Mouse (Mus musculus): Measurements from ENCODE around the gene Pgap2. TPM values are rescaled to one million over a fixed set of nuclear protein-coding genes. Genes with fewer than 3 reads are reported as not detected.
A peak's percentile ranks its signal among the peaks of the same experiment; 100 is the strongest.

Pgap2 gene
- polyA plus RNA-seq, 1 experiment from 2014 or later: 109 TPM

DNA sequence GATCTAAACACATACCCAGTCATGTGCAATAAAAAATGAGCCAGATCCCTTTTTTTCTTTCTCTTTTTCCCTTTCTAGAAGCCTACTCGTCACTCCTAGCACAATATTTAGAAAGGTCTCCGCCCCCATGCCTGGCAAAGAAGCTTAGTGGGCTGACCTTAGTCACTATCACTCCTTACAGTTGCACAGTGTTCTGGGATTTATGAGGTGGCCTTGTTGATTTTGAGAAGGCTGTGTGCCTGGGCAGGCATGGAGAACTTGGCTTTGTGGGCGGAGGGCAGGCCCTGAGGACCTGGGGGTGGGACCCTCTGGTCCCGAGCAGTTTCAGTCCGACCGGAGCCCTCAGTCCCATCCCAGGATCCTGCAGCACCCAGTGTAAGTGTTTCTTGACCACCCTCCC, 19.8 kb downstream of the Pgap2 start:
- Histone ChIP-seq H3K9ac (ENCODE audit: low read length) (no peak overlapping the region), H3K36me3 (ENCODE audit: control insufficient read depth, insufficient read depth, low read length) (0 out of 2 replicates have a peak, but pooled peaks cover 6% of the 10 kb centered on the region), H3K4me3 (replicated peaks; ENCODE audit: low read length) (no peak overlapping the region), H3K4me1 (ENCODE audit: control insufficient read depth, insufficient read depth, low read length) (peaks cover 6% of the 10 kb centered on the region; the same call in 1 of the 2 replicates), H3K27me3 (ENCODE audit: control insufficient read depth, insufficient read depth, low read length) (no peaks in the 10 kb centered on the region), H3K27ac (ENCODE audit: low read length) (no peak overlapping the region), H3K4me2 (ENCODE audit: low read depth, low read length) (no peak overlapping the region), H3K9me3 (replicated peaks; ENCODE audit: control insufficient read depth, low read length) (no peaks in the 10 kb centered on the region)
- ATAC-seq (ENCODE audit: insufficient read depth, low FRiP score): no peak
- 91% methylated on average over 6 of the region's 6 CpGs for WGBS

DNA sequence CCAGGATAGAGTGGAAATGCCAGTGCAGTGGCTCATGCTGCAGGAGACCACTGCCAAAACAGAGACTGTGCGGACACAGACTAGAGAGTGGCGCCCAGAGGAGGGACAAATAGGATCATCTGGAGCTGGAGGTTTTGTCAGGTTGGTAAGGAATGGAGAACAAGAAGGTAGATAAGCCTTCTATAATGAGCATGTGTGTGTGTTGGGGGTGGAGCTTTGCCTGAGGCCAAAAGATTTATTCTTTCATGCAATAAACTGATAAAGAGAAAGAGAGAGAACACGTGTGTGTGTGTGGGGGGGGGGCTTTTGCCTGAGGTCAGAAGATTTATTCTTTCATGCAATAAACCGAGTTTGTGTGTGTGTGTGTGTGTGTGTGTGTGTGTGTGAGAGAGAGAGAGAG, 23.1 kb downstream of the Pgap2 start:
- WGBS: 67% methylated on average over 4 of the region's 4 CpGs
- Histone ChIP-seq H3K4me1 (ENCODE audit: control insufficient read depth, insufficient read depth, low read length) (no peaks in the 10 kb centered on the region), H3K9ac (ENCODE audit: low read length) (no peak overlapping the region), H3K27me3 (ENCODE audit: control insufficient read depth, insufficient read depth, low read length) (no peaks in the 10 kb centered on the region), H3K4me3 (replicated peaks; ENCODE audit: low read length) (no peak overlapping the region), H3K27ac (ENCODE audit: low read length) (no peak overlapping the region), H3K4me2 (ENCODE audit: low read depth, low read length) (no peak overlapping the region), H3K36me3 (ENCODE audit: control insufficient read depth, insufficient read depth, low read length) (0 out of 2 replicates have a peak, but pooled peaks cover 13% of the 10 kb centered on the region), H3K9me3 (replicated peaks; ENCODE audit: control insufficient read depth, low read length) (no peaks in the 10 kb centered on the region)
- no peak for ATAC-seq (ENCODE audit: insufficient read depth, low FRiP score)

DNA sequence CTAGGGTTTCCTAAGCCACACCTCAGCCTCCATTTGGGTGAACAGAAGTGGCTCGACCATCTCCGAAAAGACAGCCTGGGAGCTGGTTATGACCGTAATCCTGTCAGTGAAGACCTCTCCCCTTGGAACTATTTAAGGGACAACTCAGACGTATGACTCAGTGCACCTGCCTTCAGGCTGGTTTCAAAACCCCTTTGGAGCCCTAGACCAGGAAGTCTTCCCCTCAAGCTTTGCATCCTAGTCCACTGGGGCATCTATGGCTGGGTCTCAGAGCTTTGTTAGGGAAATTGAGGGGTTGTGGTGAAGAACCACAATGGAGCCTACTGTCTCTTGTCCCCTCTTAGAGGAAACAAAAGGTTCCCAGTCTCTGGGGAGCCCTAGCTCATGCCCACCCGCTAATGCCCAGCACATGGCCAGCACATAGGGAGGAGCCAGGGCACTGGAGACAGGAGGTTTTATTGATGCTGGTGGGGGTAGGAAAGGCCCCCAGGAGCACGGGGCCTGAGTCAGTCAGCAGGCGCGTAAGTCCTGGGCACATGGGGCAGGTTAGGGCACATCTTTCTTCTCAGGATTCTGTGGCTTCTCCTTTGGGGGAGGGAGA, 28.8 kb downstream of the Pgap2 start:
- no peak for ATAC-seq (ENCODE audit: insufficient read depth, low FRiP score)
- Histone ChIP-seq H3K4me2 (ENCODE audit: low read depth, low read length) (no peak overlapping the region), H3K36me3 (ENCODE audit: control insufficient read depth, insufficient read depth, low read length) (peaks cover 32% of the 10 kb centered on the region), H3K4me1 (ENCODE audit: control insufficient read depth, insufficient read depth, low read length) (no peaks in the 10 kb centered on the region), H3K27ac (ENCODE audit: low read length) (no peak overlapping the region), H3K27me3 (ENCODE audit: control insufficient read depth, insufficient read depth, low read length) (no peaks in the 10 kb centered on the region), H3K9ac (ENCODE audit: low read length) (no peak overlapping the region), H3K4me3 (replicated peaks; ENCODE audit: low read length) (no peak overlapping the region), H3K9me3 (replicated peaks; ENCODE audit: control insufficient read depth, low read length) (no peaks in the 10 kb centered on the region)
- 77% methylated on average over 8 of the region's 8 CpGs for WGBS

DNA sequence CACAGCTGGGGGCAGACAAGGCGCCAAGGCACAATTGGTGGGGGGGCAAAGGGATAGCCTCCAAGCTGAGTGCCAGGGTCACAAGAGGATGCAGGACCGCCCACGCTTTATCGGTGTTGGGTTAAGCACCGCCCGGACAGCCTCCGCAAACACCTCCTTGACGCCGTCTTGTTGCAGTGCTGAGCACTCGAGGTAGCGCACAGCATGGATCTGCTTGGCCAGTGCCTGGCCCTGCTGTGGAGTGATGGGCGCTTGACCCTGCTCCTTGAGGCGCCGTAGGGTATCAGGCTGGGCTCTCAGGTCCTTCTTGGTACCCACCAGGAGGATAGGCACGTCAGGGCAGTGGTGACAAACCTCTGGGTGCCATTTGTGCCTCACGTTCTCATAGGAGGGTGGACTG, 29.6 kb downstream of the Pgap2 start:
- 88% methylated on average over 16 of the region's 16 CpGs for WGBS
- H3K4me2 ChIP-seq (ENCODE audit: low read depth, low read length): no peak overlapping the region
- H3K4me1 ChIP-seq (ENCODE audit: control insufficient read depth, insufficient read depth, low read length): peaks cover 6% of the 10 kb centered on the region
- no peak overlapping the region for H3K9ac ChIP-seq (ENCODE audit: low read length)
- H3K36me3 ChIP-seq (ENCODE audit: control insufficient read depth, insufficient read depth, low read length): peaks cover 32% of the 10 kb centered on the region
- no peaks in the 10 kb centered on the region for H3K27me3 ChIP-seq (ENCODE audit: control insufficient read depth, insufficient read depth, low read length)
- no peak overlapping the region for H3K4me3 ChIP-seq (replicated peaks; ENCODE audit: low read length)
- no peak overlapping the region for H3K27ac ChIP-seq (ENCODE audit: low read length)
- H3K9me3 ChIP-seq (replicated peaks; ENCODE audit: control insufficient read depth, low read length): no peaks in the 10 kb centered on the region
- no peak for ATAC-seq (ENCODE audit: insufficient read depth, low FRiP score)

DNA sequence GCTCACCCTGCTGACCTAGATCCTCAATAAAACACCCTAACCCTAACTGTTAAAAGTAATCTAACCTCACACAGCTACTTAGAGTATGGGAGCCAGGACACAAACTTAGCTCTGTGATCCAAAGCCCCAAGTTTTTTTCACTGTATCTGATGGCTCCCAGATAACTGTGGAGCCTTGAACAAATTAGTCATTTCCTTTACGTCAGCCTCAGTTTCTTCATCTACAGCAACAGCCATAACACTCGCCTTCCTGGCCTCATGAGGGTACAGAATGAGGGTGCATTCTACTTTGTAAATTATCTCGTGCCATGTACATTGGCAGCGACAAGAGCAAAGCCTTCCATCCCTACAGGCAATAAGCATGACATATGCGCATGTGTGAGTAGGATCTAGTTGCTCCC, 32.4 kb downstream of the Pgap2 start:
- H3K9ac ChIP-seq (ENCODE audit: low read length): no peak overlapping the region
- peaks cover 34% of the 10 kb centered on the region for H3K4me1 ChIP-seq (ENCODE audit: control insufficient read depth, insufficient read depth, low read length)
- H3K27ac ChIP-seq (ENCODE audit: low read length): no peak overlapping the region
- WGBS: 82% methylated on average over 5 of the region's 5 CpGs
- H3K4me2 ChIP-seq (ENCODE audit: low read depth, low read length): no peak overlapping the region
- no peak overlapping the region for H3K4me3 ChIP-seq (replicated peaks; ENCODE audit: low read length)
- H3K27me3 ChIP-seq (ENCODE audit: control insufficient read depth, insufficient read depth, low read length): no peaks in the 10 kb centered on the region
- H3K36me3 ChIP-seq (ENCODE audit: control insufficient read depth, insufficient read depth, low read length): peaks cover 25% of the 10 kb centered on the region
- no peak for ATAC-seq (ENCODE audit: insufficient read depth, low FRiP score)
- H3K9me3 ChIP-seq (replicated peaks; ENCODE audit: control insufficient read depth, low read length): no peaks in the 10 kb centered on the region

DNA sequence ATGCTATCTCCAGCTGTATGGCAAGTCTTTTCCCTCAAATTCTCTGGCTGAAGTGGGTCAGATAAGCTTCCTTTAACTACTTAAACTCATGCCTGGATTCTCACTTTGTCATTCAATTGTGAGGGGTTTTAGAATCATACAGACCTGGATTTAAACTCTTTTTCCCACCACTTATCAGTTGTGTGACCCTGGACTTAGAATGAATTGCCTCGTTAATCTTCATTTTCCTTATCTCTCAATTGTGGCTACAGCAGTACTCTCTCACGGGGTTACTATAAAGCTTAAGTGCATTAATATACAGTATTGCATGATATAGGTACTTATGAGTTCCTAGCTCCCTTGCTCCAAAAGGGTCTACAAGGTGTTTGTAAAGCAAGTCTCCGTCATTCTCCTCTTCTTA, 32.9 kb downstream of the Pgap2 start:
- Histone ChIP-seq H3K9ac (ENCODE audit: low read length) (no peak overlapping the region), H3K4me3 (replicated peaks; ENCODE audit: low read length) (no peak overlapping the region), H3K36me3 (ENCODE audit: control insufficient read depth, insufficient read depth, low read length) (peaks cover 25% of the 10 kb centered on the region), H3K27ac (ENCODE audit: low read length) (no peak overlapping the region), H3K27me3 (ENCODE audit: control insufficient read depth, insufficient read depth, low read length) (no peaks in the 10 kb centered on the region), H3K4me1 (ENCODE audit: control insufficient read depth, insufficient read depth, low read length) (peaks cover 40% of the 10 kb centered on the region), H3K4me2 (ENCODE audit: low read depth, low read length) (no peak overlapping the region), H3K9me3 (replicated peaks; ENCODE audit: control insufficient read depth, low read length) (no peaks in the 10 kb centered on the region)
- no peak for ATAC-seq (ENCODE audit: insufficient read depth, low FRiP score)
- WGBS: 65% methylated on average over 3 of the region's 3 CpGs

DNA sequence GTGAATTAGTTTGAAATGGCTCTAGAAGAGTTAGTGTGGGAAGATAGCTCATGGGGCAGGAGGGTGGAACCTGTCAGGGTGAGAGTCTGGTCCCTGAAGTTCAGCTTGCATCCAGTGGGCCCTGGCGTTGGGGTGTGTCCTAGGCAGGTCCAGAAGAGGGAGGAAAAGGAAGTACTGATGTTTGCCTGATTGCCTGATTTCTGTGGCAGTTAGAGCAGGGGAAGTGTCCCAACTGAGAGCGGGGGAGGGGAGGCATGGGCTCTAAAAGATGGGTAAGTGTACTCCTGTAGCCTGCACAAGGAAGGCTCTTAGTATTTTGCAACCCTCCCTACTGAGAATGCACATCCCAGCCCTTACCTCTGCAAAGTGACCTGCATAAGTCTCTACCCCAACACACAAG, 33.9 kb downstream of the Pgap2 start:
- no peaks in the 10 kb centered on the region for H3K9me3 ChIP-seq (replicated peaks; ENCODE audit: control insufficient read depth, low read length)
- ATAC-seq (ENCODE audit: insufficient read depth, low FRiP score): no peak
- 63% methylated on average over 2 of the region's 2 CpGs for WGBS
- 0 out of 2 replicates have a peak overlapping the region, but pooled peaks have one; percentile 5 for H3K9ac ChIP-seq (ENCODE audit: low read length)
- H3K27ac ChIP-seq (ENCODE audit: low read length): peak overlapping the region; percentile 69
- no peak overlapping the region for H3K4me3 ChIP-seq (replicated peaks; ENCODE audit: low read length)
- peaks cover 48% of the 10 kb centered on the region for H3K4me1 ChIP-seq (ENCODE audit: control insufficient read depth, insufficient read depth, low read length)
- 0 out of 2 replicates have a peak overlapping the region, but pooled peaks have one; percentile 7 for H3K4me2 ChIP-seq (ENCODE audit: low read depth, low read length)
- no peaks in the 10 kb centered on the region for H3K27me3 ChIP-seq (ENCODE audit: control insufficient read depth, insufficient read depth, low read length)
- peaks cover 19% of the 10 kb centered on the region for H3K36me3 ChIP-seq (ENCODE audit: control insufficient read depth, insufficient read depth, low read length)

DNA sequence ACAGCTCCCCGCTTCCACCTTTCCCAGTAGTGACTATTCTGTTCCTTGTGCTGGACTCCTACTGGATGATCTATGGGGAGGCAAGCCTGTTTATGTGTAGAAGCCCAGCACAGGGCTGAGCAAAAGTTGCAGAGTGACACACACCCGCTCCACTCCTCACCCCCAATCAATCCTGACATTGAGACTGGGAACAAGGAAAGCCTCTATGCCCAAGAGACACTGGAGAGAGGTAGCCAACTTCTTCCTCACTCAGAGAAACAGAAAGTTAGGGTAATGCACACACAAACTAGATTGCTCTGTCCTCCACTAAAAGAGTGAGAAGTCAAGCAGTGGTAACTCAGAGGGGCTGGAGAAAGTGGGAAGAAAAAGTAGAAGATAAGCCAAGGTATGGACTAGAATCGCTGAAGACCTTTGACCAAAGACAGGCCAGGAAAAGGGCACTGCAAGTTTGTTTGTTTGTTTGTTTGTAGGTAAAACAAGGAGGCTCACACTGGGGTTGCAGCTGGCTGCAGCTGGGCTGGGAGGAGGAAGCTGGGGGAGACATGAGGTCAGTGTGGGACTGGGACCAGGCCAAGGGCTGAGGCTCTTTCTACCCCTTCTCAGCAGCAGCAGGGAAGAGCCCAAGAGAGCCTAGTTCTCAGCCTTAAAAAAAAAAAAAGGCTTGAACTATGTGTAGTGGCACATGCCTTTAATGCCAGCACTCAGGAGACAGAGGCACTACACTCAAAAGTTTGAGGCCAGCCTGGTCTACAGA, 35.0 kb downstream of the Pgap2 start:
- Histone ChIP-seq H3K4me3 (replicated peaks; ENCODE audit: low read length) (no peak overlapping the region), H3K9me3 (replicated peaks; ENCODE audit: control insufficient read depth, low read length) (no peaks in the 10 kb centered on the region), H3K27ac (ENCODE audit: low read length) (peak overlapping the region; percentile 69), H3K4me1 (ENCODE audit: control insufficient read depth, insufficient read depth, low read length) (peaks cover 50% of the 10 kb centered on the region), H3K4me2 (ENCODE audit: low read depth, low read length) (0 out of 2 replicates have a peak overlapping the region, but pooled peaks have one; percentile 6), H3K36me3 (ENCODE audit: control insufficient read depth, insufficient read depth, low read length) (peaks cover 11% of the 10 kb centered on the region; the same call in 1 of the 2 replicates), H3K9ac (ENCODE audit: low read length) (0 out of 2 replicates have a peak overlapping the region, but pooled peaks have one; percentile 20), H3K27me3 (ENCODE audit: control insufficient read depth, insufficient read depth, low read length) (no peaks in the 10 kb centered on the region)
- 77% methylated on average over 3 of the region's 3 CpGs for WGBS
- ATAC-seq (ENCODE audit: insufficient read depth, low FRiP score): no peak

DNA sequence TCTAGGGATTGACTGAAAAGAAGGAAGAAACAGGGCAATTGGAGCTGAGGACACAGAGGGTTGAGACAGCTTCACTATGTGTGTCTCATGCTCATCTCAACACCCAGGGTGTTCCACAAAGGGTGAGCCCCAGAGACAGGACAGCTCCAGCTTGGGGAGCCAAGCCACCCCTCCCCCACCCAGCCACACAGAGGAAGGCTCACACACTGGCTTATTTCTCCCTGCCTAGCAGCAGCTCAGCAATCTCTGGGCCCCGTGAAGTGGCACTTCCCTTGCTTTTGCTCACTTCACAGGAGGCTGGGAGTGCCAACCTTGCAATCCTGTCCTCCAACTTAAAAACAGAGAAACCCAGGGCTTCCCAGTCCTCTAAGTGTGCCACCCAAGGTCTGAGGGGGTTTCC, 35.8 kb downstream of the Pgap2 start:
- no peak for ATAC-seq (ENCODE audit: insufficient read depth, low FRiP score)
- WGBS: 15% methylated on average over 1 of the region's 1 CpGs
- no peaks in the 10 kb centered on the region for H3K27me3 ChIP-seq (ENCODE audit: control insufficient read depth, insufficient read depth, low read length)

More for the DNA sequence above, 35.8 kb downstream of the Pgap2 start:
- Histone ChIP-seq H3K4me2 (ENCODE audit: low read depth, low read length) (peak overlapping the region; percentile 85; the same call in 1 of the 2 replicates), H3K9me3 (replicated peaks; ENCODE audit: control insufficient read depth, low read length) (no peaks in the 10 kb centered on the region), H3K4me1 (ENCODE audit: control insufficient read depth, insufficient read depth, low read length) (peaks cover 50% of the 10 kb centered on the region), H3K36me3 (ENCODE audit: control insufficient read depth, insufficient read depth, low read length) (peaks cover 6% of the 10 kb centered on the region; the same call in 1 of the 2 replicates), H3K27ac (ENCODE audit: low read length) (peak overlapping the region; percentile 69), H3K9ac (ENCODE audit: low read length) (peak overlapping the region; percentile 61), H3K4me3 (replicated peaks; ENCODE audit: low read length) (no peak overlapping the region)
